Mouse (Mus musculus) R1 (cell line): ENCODE results near the gene Pms1.
"Not testable (repeated sequence)": the region's sequence is repeated elsewhere in the genome, so short reads cannot be mapped to it uniquely, and the experiment has no call there.

Experiments
- DNase-seq: peaks from one replicate; pipeline ENCODE4 v3.0.0-alpha.2; 2018; ENCODE audit warnings: low read depth, low spot score

The Pms1 gene

GRCm38 (mm10) chr1:53296581-53297383 is at the start of gene Pms1, which contains the start of the genes Ormdl1 and Gm28778:
Pms1 (minus strand) TSS chr1:53297018.
Ormdl1 (plus strand) TSS chr1:53297095.
Gm28778 (plus strand) TSS chr1:53297111.
- DNase-seq: peak; percentile 95

GRCm38 (mm10) chr1:53341071-53341470 is 44.3 kb upstream of the Pms1 start:
- DNase-seq: no peak

- DNase-seq: not testable (repeated sequence)
Measured at GRCm38 (mm10) chr1:53337403-53337802, 40.6 kb upstream of the Pms1 start.

DNA sequence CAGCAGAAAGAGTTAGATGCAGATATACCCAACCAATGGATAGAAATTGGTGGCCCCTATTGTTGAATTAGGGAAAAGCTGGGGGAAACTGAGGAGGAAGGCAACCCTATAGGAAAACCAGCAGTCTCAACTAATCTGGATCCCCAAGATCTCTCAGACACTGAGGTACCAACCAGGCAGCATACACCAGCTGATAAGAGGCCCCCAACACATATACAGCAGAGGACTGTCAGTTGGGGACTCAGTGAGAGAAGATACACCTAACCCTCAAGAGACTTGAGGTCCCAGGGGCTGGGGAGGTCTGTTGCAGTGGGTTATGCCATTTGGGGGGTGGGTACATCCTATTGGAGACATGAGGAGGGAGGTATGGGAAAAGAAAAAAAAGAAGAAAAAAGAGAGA is 38.6 kb upstream of the Pms1 start:
- DNase-seq: no peak

DNA sequence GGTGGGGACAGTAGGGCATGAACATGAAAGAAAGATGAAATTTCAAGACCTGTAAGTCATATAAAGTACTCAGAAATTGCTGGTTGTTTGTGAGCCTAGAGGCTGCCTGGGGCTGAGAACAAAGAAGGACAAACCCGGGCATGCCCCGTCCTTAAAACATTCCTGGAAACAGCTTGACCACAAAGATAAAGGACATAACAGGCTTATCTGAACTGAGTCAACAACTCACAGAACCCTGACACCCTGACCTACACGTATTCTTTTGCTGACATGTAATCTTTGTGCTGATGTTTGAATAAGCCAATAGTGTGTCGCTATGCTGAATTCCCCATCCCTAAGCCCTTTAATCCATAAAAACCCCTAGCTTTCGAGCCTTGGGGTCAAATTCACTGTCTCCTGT is 36.7 kb upstream of the Pms1 start:
- DNase-seq: not testable (repeated sequence)

DNA sequence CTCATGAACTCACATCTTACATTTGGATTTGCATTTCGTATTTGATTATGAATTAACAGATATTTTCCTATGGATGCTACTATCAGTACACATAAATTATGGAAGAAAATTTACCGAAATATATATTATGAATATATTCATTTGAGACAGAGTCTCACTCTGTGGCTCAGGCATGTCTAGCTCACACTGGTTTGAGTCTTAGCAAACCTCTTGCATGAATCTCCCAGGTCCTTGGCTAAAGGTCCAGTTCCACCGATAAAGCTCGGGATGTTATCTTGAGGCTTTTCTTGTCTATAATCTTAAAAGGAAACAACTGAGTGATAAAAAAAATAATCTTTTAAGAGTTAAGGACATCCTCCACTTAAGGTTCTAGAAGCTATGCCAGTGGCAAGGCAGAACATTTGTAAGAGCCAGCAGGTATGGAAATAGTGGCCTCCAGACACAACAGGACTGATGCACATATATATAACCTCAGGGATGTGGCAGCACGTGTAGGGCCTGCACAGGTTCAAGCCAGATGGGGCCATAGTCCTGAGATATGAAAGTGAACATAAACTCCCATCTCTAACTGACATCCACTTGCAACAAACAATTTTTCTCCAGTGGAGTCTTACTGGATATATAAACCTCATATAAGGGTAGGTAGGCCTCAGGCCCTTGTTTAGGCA is 28.1 kb upstream of the Pms1 start:
- no peak for DNase-seq

GRCm38 (mm10) chr1:53324277-53324676 is 27.5 kb upstream of the Pms1 start:
- no peak for DNase-seq

GRCm38 (mm10) chr1:53323254-53323653 is 26.4 kb upstream of the Pms1 start:
- peak; percentile 41 for DNase-seq

DNA sequence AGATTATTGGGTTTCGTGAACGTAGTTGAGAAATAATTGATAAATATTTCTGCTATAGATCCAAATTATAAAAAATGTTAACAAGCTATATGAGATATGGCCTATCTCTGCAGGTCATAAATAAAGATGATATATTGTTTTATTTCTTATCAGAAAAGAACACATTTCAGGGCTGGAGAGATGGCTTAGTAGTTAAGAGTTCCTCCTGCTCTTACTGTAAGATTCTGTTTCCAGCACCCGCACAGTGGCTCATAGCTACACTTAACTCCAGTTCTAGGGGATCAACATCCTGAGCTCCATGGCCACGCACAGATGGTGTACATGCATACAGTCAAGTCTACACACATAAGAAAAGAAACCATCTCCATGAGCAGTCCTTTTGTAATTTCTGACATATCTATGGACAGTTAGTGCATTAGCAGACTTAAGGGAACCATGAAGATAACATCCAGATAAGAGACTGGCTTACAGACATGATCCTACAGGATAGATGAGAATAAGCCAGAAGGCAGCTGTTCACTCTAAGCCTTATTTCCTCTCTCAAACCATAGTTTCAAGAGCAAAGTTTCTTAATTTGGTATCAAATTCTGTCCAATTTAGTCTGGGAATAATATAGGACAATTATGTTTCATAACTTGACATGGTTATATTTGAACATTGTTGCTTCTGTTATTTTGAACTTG is 25.0 kb upstream of the Pms1 start:
- DNase-seq: no peak

- peak; percentile 85 for DNase-seq
Measured at GRCm38 (mm10) chr1:53312989-53313967, 16.5 kb upstream of the Pms1 start, which contains the start of gene Osgepl1. Osgepl1 (plus strand) TSS chr1:53313624.

DNA sequence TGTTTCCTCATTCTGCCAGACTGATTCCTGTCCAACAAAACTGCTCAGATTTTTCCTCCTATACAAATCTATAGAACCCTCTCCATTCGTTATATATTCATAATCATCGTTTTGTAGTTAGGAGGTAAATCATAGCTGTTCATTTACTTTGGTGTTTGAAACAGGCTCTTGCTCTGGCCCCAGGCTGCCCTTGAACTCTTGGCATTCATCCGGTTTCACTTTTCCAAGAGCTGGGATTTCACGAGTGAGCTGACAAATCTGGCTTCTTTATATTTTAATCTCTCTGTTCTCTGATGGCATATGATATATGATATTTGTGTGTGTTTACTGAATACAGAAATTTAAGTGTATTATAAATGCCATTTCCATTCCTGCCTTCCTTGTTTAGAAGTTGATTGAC is 3.7 kb upstream of the Pms1 start:
- DNase-seq: no peak

DNA sequence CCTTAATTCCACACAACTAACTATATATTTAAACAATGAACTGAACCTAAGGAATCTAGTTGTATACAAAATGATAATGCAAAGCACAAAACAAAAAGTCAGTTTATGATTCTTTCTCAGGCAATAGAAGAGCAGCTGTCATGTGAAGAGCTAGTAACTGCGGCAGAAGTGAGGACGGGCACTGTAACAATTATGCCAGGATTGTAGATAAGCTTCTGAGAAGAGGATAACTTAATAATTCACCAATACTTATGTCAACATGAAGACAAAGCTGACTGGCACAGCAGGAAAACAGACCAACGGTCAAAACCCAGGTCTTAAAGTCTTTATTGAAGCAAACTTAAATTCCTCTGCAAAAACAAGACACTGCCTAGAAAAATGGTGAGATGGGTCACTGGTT is 5.6 kb downstream of the Pms1 start:
- DNase-seq: no peak

DNA sequence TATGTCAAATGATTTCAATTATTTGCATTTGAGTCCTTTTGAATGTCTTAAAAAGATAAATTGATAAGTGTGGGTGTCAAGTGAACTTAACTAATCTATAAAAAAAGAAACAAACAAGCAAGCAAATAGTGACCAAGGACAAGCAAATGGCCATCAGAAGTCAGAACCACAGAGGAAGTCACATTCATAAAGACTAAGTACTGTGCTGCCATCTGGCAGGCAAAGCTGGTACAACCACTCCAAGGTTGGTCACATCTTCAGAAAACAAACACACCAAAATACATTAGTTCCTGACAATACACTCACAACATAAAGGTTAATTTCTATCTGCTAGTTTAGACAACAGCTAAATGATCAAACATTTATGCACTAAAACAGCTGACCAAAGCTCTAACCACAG is 24.2 kb downstream of the Pms1 start:
- no peak for DNase-seq

DNA sequence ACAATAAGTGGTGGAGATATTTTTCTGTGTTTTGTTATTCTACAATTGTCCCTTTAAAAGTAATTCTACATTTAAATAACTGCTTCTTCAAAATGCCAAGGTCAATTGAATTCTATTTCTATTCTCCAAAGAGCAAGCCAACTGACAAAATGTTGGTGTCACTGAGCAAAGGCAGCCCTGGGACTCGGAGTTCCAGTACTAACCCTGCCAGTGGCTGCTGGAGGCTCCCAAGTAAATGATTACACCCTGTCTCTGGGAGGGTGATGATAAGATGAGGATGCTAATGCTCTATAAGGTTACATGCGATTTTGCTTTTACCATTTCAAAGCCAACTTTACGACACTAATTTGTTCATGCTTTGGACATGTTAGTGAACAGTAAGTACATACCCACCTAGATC is 26.9 kb downstream of the Pms1 start:
- DNase-seq: no peak

GRCm38 (mm10) chr1:53264958-53265612 is 31.7 kb downstream of the Pms1 start:
- DNase-seq: not testable (repeated sequence)

- DNase-seq: no peak
Measured at GRCm38 (mm10) chr1:53226063-53226462, 70.8 kb downstream of the Pms1 start.

DNA sequence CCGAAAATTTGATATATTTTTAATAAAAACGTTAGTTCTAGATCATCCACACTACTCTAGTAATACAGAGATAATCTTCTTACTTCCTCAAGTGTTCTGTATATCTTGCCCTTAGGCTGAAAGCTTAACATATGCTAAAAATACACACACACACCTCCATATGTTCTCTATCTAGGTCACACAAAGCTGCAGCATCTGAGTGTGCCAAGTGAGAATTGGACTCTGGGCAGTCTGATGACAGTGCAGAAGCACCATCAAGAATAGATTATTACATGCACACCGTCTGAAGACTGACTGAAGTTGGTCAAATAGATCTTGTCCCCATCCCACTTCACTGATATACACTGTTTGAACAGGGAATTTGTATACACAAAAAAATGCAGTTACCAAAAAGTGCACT is 71.2 kb downstream of the Pms1 start:
- no peak for DNase-seq

- DNase-seq: no peak
Measured at GRCm38 (mm10) chr1:53224775-53225174, 72.0 kb downstream of the Pms1 start.

DNA sequence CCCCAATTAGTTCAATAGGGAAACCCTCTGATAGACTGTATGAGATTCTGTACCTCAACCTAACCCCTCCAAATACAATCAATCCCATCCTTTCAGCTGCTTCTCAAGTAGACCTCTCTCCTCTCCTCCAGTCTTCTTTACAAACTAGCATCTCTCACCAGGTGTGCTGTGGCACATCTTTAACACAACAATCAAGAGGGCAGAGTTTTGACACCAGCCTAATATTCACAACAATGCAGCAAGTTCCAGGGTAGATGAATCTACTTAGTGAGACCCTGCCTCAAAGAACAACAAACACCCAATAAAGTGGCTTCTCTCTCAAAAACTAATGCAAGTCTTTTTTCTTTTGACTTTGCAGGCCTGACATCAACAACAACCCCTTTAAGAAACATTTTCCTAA is 86.7 kb downstream of the Pms1 start:
- peak; percentile 70 for DNase-seq

DNA sequence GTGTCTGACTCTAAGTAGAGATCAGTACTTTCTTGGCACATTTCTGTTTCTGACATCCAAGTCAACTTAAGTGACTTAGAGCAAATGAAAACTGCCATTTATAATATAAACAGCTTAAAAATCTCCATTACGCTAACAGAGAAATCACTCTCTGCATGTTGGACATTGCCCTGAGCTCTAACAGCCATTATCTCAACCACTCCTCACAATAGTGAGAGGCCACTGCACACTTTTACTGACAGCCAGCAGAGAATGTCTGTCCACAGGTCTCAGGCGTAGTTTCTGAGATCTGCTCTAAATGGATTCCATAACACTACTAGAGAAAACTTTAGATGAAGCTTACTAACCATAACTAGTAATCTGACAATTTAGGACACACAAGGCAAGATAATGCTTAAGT is 92.9 kb downstream of the Pms1 start:
- no peak for DNase-seq
